Mouse (Mus musculus) cortical plate, adult 2 months (tissue): ENCODE measurements at regions not wholly inside any gene's neighbourhood (a gene's known extent, or its start where the extent isn't known, plus 50 kb on each side); places are given as distances from the start of the nearest gene placed in this dataset.

ENCODE experiments used
- CTCF ChIP-seq: fragments of 200-500 bp; IDR thresholded peaks from 2 replicates; pipeline ENCODE4 v1.5.1; 2011; ENCODE audit warnings: mild to moderate bottlenecking, control low read depth, low read length; ENCODE audit not compliant: insufficient read depth; ENCODE audit errors: extremely low read depth
- POLR2A ChIP-seq: fragments of 200-500 bp; IDR thresholded peaks from 2 replicates; pipeline ENCODE4 v1.6.1; 2011; ENCODE audit warnings: mild to moderate bottlenecking, low read length, control low read depth; ENCODE audit not compliant: insufficient read depth; ENCODE audit errors: extremely low read depth

- TF ChIP-seq CTCF (no peak), POLR2A (no peak)
Measured at GRCm38 (mm10) chr3:6859866-6860180, 239.6 kb upstream of the 1700008P02Rik start.
